Mouse (Mus musculus): ENCODE measurements around the gene Mob1a.

GRCm38 (mm10) chr6:83326761-83327160 is 945 bp downstream of the Mob1a start:
- TF ChIP-seq CTCF (IDR thresholded peaks at IDR 0.05; ENCODE audit: insufficient read depth, low read length) (no peak), POLR2A (IDR thresholded peaks at IDR 0.05; ENCODE audit: borderline replicate concordance, extremely low read depth, low read depth, low read length) (no peak)

All from lung, adult 2 months (tissue).